Mouse (Mus musculus) lung, adult 2 months (tissue): ENCODE results near the gene Celf5.

Experiments
- CTCF ChIP-seq: fragments of 200-500 bp; IDR thresholded peaks from 2 replicates; pipeline ENCODE4 v1.5.1; 2011; ENCODE audit warnings: mild to moderate bottlenecking, low read length, control low read depth; ENCODE audit not compliant: insufficient read depth
- POLR2A ChIP-seq: fragments of 200-500 bp; IDR thresholded peaks from 2 replicates; pipeline ENCODE4 v1.6.1; 2011; ENCODE audit warnings: low read depth, mild to moderate bottlenecking, control low read depth, low read length, borderline replicate concordance; ENCODE audit errors: extremely low read depth

GRCm38 (mm10) chr10:81433541-81434289 is 48.8 kb downstream of the Celf5 start:
- TF ChIP-seq CTCF (no peak), POLR2A (peak; percentile 47; the same call in 1 of the 2 replicates)
